Mouse (Mus musculus) G1E (cell line): Measurements from ENCODE around the gene Armh3. TPM values are rescaled to one million over a fixed set of nuclear protein-coding genes. Genes with fewer than 3 reads are reported as not detected.

Experiments
- ATAC-seq: 2 replicates; pipeline ENCODE4 v1.8.0; 2016; ENCODE audit warnings: mild to moderate bottlenecking; ENCODE audit not compliant: insufficient number of reproducible peaks, poor library complexity, low FRiP score, severe bottlenecking; ENCODE audit errors: extremely low read depth
- DNase-seq: peaks from one replicate; pipeline ENCODE4 v3.0.0; 2012; ENCODE audit warnings: low spot score
- H3K27me3 ChIP-seq: 2 replicates; pipeline ENCODE4 v1.6.1; 2012; ENCODE audit warnings: mild to moderate bottlenecking, low read length, inconsistent platforms; ENCODE audit not compliant: insufficient read depth
- H3K36me3 ChIP-seq: replicated peaks from 2 replicates; pipeline ENCODE3; 2012; ENCODE audit warnings: mild to moderate bottlenecking, inconsistent platforms
- H3K4me1 ChIP-seq: 2 replicates; pipeline ENCODE4 v1.6.1; 2012; ENCODE audit warnings: low read depth, low read length, inconsistent platforms, mixed read lengths; ENCODE audit not compliant: insufficient read depth
- H3K4me3 ChIP-seq: 2 replicates; pipeline ENCODE4 v1.5.1; 2012; ENCODE audit warnings: low read depth, mild to moderate bottlenecking, inconsistent platforms, low read length, moderate library complexity, mixed read lengths
- H3K9me3 ChIP-seq: replicated peaks from 2 replicates; pipeline ENCODE4 v1.6.1; 2012; ENCODE audit warnings: inconsistent platforms
- CTCF ChIP-seq: IDR thresholded peaks from 2 replicates; pipeline ENCODE4 v1.5.1; 2012; ENCODE audit warnings: low read depth, low read length, inconsistent platforms, mixed read lengths
- GATA1 ChIP-seq: IDR thresholded peaks from 2 replicates; pipeline ENCODE4 v1.6.1; 2012; ENCODE audit warnings: borderline replicate concordance, low read length, inconsistent platforms, mixed read lengths
- GATA2 ChIP-seq: IDR thresholded peaks from 2 replicates; pipeline ENCODE4 v1.6.1; 2012; ENCODE audit warnings: low read depth, low read length, inconsistent platforms, borderline replicate concordance
- POLR2AphosphoS5 ChIP-seq: IDR thresholded peaks from 2 replicates; pipeline ENCODE4 v1.6.1; 2012; ENCODE audit warnings: low read depth, low read length, inconsistent platforms; ENCODE audit not compliant: insufficient replicate concordance
- TAL1 ChIP-seq: conservative IDR thresholded peaks from 2 replicates; pipeline ENCODE4 v1.6.1; 2012; ENCODE audit warnings: low read depth, low read length, inconsistent platforms, mixed read lengths
- polyA plus RNA-seq: library from polyadenylated mRNA; stranded (reverse); fragments of >175 nt; gene quantifications from 2 replicates; pipeline ENCODE4 v1.2.3, GENCODE M21; 2012
- total RNA-seq, 2 experiments: library from RNA; stranded (forward) in 1 of 2; stranded (reverse) in 1 of 2; fragments of 200-1000 nt in 1 of 2; fragments of >200 nt in 1 of 2; fragmentation: Nextera tagmentation in 1 of 2; gene quantifications; 2 replicates each; pipeline ENCODE4 v1.2.3; 2014 to 2017

The Armh3 gene
- total and polyA plus RNA-seq, 3 experiments = 1.9 to 13.0 (median 7.1) TPM

- Histone ChIP-seq H3K9me3 (0 out of 2 replicates have a peak, but pooled peaks cover under 1% of the 10 kb centered on the region), H3K36me3 (no peaks in the 10 kb centered on the region), H3K4me3 (no peak overlapping the region), H3K27me3 (peaks cover 4% of the 10 kb centered on the region; the same call in 1 of the 2 replicates), H3K4me1 (peaks cover 41% of the 10 kb centered on the region)
- no peak for TF ChIP-seq TAL1
- no peak for TF ChIP-seq GATA2
- no peak for TF ChIP-seq GATA1
- TF ChIP-seq CTCF = no peak
- no peak for TF ChIP-seq POLR2AphosphoS5
- DNase-seq (no peak), ATAC-seq (no peak)
Measured at GRCm38 (mm10) chr19:45794718-45795117, 203.6 kb downstream of the Armh3 start.

DNA sequence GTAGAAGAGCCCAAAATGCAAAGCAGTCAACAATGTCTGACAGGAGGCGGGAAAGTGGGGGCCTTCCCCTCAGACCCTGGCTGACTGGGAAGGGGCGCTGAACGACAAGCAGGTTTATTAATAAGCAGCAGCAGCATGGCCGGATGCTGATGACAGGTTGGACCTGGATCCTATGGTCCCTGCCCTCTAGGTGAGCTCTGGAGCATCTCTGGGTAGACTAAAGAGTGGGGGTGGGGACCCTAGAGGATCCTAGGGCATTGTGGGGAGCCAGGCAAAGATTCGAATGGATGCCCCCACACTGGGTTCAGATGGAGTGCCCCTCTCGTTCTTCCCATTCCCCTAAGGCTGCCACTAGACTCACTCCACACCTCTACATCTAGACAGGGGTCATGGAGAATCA is 205.9 kb downstream of the Armh3 start:
- H3K4me1 ChIP-seq = peaks cover 52% of the 10 kb centered on the region
- ATAC-seq (no peak), DNase-seq (no peak)
- no peaks in the 10 kb centered on the region for H3K9me3 ChIP-seq
- H3K27me3 ChIP-seq = peaks cover 4% of the 10 kb centered on the region; the same call in 1 of the 2 replicates
- no peak for TF ChIP-seq GATA2
- TF ChIP-seq TAL1 = no peak
- no peak for TF ChIP-seq CTCF
- TF ChIP-seq POLR2AphosphoS5 = no peak
- no peak for TF ChIP-seq GATA1
- H3K36me3 ChIP-seq = no peaks in the 10 kb centered on the region
- no peak overlapping the region for H3K4me3 ChIP-seq

GRCm38 (mm10) chr19:45789888-45790874 is 208.1 kb downstream of the Armh3 start:
- peak; percentile 91 for DNase-seq
- ATAC-seq = peak; percentile 95
- Histone ChIP-seq H3K27me3 (no peaks in the 10 kb centered on the region), H3K4me3 (no peak overlapping the region; the same call in 1 of the 2 replicates), H3K9me3 (no peaks in the 10 kb centered on the region), H3K4me1 (peaks cover 43% of the 10 kb centered on the region), H3K36me3 (no peaks in the 10 kb centered on the region)
- no peak for TF ChIP-seq CTCF
- no peak for TF ChIP-seq GATA1
- no peak for TF ChIP-seq GATA2
- TF ChIP-seq TAL1 = no peak
- no peak for TF ChIP-seq POLR2AphosphoS5

DNA sequence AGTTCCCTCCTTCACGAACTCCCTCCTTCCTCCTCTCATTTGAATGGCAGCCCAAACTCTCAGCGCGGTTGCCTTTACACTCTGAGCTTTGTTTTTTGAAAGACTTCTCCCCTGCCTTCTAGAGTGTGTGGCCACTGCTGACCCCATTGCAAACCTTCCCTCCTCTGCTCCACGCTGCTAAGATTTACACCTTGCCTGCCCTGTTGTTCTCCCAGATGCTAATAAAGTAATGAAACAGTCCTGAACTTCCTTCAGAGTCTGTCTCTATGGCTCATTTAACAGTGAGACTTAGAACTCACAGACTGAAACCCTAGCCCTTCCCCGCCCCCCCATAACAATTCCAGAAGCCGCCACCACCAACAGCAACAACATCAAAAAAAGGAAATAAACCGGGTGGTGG is 208.9 kb downstream of the Armh3 start:
- Histone ChIP-seq H3K36me3 (no peaks in the 10 kb centered on the region), H3K9me3 (no peaks in the 10 kb centered on the region), H3K4me3 (no peak overlapping the region), H3K4me1 (peaks cover 38% of the 10 kb centered on the region), H3K27me3 (no peaks in the 10 kb centered on the region)
- DNase-seq (no peak), ATAC-seq (no peak)
- TF ChIP-seq POLR2AphosphoS5 (no peak), GATA1 (no peak), GATA2 (no peak)

DNA sequence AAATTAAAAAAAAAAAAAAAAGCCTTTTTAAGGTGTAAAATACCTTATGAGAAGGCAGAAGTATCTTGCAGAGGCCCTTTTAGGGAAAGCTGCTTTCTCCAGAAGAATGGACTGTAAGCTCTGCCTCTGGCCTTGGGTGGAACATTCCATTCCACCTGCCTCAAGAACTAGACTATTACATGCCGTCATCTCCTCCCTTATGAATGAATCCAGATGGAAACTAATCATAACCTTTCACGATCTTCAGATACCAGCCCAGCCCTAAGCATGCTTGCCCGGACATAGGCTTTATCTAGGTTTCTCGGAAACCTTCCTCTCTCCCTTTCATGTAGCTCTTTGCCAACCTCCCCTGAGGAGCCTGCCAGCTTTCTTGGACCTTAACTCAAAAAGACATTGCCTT is 210.0 kb downstream of the Armh3 start:
- Histone ChIP-seq H3K27me3 (no peaks in the 10 kb centered on the region), H3K36me3 (no peaks in the 10 kb centered on the region), H3K4me3 (no peak overlapping the region), H3K4me1 (peaks cover 41% of the 10 kb centered on the region), H3K9me3 (no peaks in the 10 kb centered on the region)
- no peak for DNase-seq
- TF ChIP-seq GATA2 (no peak), GATA1 (no peak), POLR2AphosphoS5 (no peak), TAL1 (no peak), CTCF (no peak)
- ATAC-seq = no peak

DNA sequence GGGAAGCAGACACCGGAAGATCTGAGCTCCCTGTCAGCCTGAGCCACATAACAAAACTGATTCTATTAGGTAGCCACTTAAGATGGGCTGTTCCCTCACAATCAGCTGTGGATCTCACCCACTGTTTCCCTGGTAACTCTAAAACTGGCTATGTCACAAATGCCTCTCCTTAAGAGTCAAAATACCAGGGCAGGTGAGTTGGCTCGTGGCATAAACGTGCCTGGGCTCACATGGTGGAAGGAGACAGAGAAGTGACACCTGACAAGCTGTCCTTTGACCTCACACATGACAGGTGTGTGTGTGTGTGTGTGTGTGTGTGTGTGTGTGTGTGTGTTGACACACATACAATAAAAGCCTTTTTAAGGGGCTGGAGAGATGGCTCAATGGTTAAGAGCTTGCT is 210.8 kb downstream of the Armh3 start:
- Histone ChIP-seq H3K27me3 (no peaks in the 10 kb centered on the region), H3K4me1 (peaks cover 39% of the 10 kb centered on the region), H3K9me3 (no peaks in the 10 kb centered on the region), H3K4me3 (no peak overlapping the region), H3K36me3 (no peaks in the 10 kb centered on the region)
- TF ChIP-seq GATA1 = no peak
- no peak for TF ChIP-seq CTCF
- no peak for TF ChIP-seq GATA2
- no peak for TF ChIP-seq TAL1
- TF ChIP-seq POLR2AphosphoS5 = no peak
- ATAC-seq (no peak), DNase-seq (no peak)

DNA sequence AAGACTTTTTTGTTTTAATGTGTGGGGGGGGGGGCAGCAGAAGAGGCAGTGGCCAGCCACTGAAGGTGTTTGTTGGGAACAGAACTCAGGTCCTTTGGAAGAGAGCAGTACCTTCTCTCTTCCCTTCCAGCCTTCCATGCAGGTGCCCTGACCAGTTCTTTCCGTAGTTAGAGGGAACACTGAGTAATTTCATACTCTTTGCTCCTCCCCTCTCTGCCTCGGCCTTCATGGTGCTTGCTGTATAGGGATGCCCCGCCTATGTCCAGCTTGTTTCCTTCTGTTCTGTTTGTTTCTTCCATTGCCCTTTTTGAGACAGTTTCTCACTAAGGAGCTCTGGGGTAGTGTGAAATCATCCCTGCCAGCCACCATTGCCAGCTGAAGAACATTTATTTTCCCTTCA is 212.8 kb downstream of the Armh3 start:
- DNase-seq = no peak
- H3K4me1 ChIP-seq = peaks cover 40% of the 10 kb centered on the region

More for the DNA sequence above, 212.8 kb downstream of the Armh3 start:
- H3K9me3 ChIP-seq = no peaks in the 10 kb centered on the region
- ATAC-seq = no peak
- H3K4me3 ChIP-seq = no peak overlapping the region
- TF ChIP-seq GATA2 = no peak
- TF ChIP-seq GATA1 = no peak
- no peak for TF ChIP-seq POLR2AphosphoS5
- TF ChIP-seq CTCF = no peak
- TF ChIP-seq TAL1 = no peak
- H3K27me3 ChIP-seq = no peaks in the 10 kb centered on the region
- H3K36me3 ChIP-seq = peaks cover 11% of the 10 kb centered on the region
